Mouse (Mus musculus) MEL (cell line): ENCODE data around the gene Smpd3. TPM values are rescaled to one million over a fixed set of nuclear protein-coding genes. Genes with fewer than 3 reads are reported as not detected.

Experiments
- DNase-seq: peaks from one replicate; pipeline ENCODE4 v3.0.0; 2011; ENCODE audit warnings: low read depth, low spot score
- H3K27ac ChIP-seq: 2 replicates; pipeline ENCODE4 v1.5.1; 2012; ENCODE audit warnings: low read depth, mild to moderate bottlenecking, control low read depth, low read length, moderate library complexity; ENCODE audit not compliant: control insufficient read depth
- H3K27me3 ChIP-seq, 2 experiments: fragments of 150-350 bp in 1 of 2; sonication (generic) in 1 of 2; 2 replicates each; pipeline ENCODE4 v1.6.1; 2012; ENCODE audit warnings: low read length in 2 of 2, mild to moderate bottlenecking in 2 of 2, improper control_type of control experiment in 1 of 2, moderate library complexity in 1 of 2; ENCODE audit not compliant: insufficient read depth in 2 of 2, control insufficient read depth in 1 of 2
- H3K36me3 ChIP-seq, 2 experiments: 2 replicates each; pipeline ENCODE4 v1.6.1; 2012 to 2014; ENCODE audit warnings: low read length in 2 of 2, improper control_type of control experiment in 1 of 2, inconsistent platforms in 1 of 2, mild to moderate bottlenecking in 1 of 2; ENCODE audit not compliant: insufficient read depth in 2 of 2, control insufficient read depth in 1 of 2
- H3K4me1 ChIP-seq, 2 experiments: fragments of 150-350 bp in 1 of 2; sonication (generic) in 1 of 2; 2 replicates each; pipeline ENCODE4 v1.6.1; 2012; ENCODE audit warnings: low read length in 2 of 2, improper control_type of control experiment in 1 of 2, mild to moderate bottlenecking in 1 of 2; ENCODE audit not compliant: insufficient read depth in 2 of 2, control insufficient read depth in 1 of 2
- H3K4me3 ChIP-seq, 2 experiments: fragments of 150-350 bp in 1 of 2; sonication (generic) in 1 of 2; 2 replicates each; pipeline ENCODE4 v1.5.1; 2012; ENCODE audit warnings: low read depth in 2 of 2, low read length in 2 of 2, mild to moderate bottlenecking in 2 of 2, moderate library complexity in 2 of 2, control low read depth in 1 of 2, improper control_type of control experiment in 1 of 2; ENCODE audit not compliant: control insufficient read depth in 1 of 2, insufficient read depth in 1 of 2
- H3K79me2 ChIP-seq: 2 replicates; pipeline ENCODE4 v1.6.1; 2012; ENCODE audit warnings: mild to moderate bottlenecking, low read length, moderate library complexity; ENCODE audit not compliant: control insufficient read depth, poor library complexity, insufficient read depth
- H3K9ac ChIP-seq: 2 replicates; pipeline ENCODE4 v1.6.1; 2012; ENCODE audit warnings: low read depth, mild to moderate bottlenecking, control low read depth, low read length, moderate library complexity; ENCODE audit not compliant: control insufficient read depth, poor library complexity, severe bottlenecking
- H3K9me3 ChIP-seq: fragments of 150-350 bp; sonication (generic); replicated peaks from 2 replicates; pipeline ENCODE4 v1.6.1; 2012; ENCODE audit warnings: mild to moderate bottlenecking, low read length, improper control_type of control experiment, moderate library complexity; ENCODE audit not compliant: insufficient read depth
- BHLHE40 ChIP-seq: IDR thresholded peaks from 2 replicates; pipeline ENCODE4 v1.6.1; 2012; ENCODE audit warnings: low read depth, mild to moderate bottlenecking, inconsistent platforms, low read length, improper control_type of control experiment, borderline replicate concordance
- CHD1 ChIP-seq: IDR thresholded peaks from 2 replicates; pipeline ENCODE4 v1.6.1; 2012; ENCODE audit warnings: low read depth, mild to moderate bottlenecking, inconsistent platforms, low read length, improper control_type of control experiment
- E2F4 ChIP-seq: IDR thresholded peaks from 2 replicates; pipeline ENCODE4 v1.6.1; 2011; ENCODE audit warnings: low read depth, low read length, improper control_type of control experiment, borderline replicate concordance
- EP300 ChIP-seq, 2 experiments: IDR thresholded peaks; 2 replicates each; pipeline ENCODE4 v1.6.1; 2011; ENCODE audit warnings: improper control_type of control experiment in 2 of 2, low read length in 2 of 2, low read depth in 1 of 2, mild to moderate bottlenecking in 1 of 2
- GABPA ChIP-seq: IDR thresholded peaks from 2 replicates; pipeline ENCODE4 v1.6.1; 2012; ENCODE audit warnings: low read depth, mild to moderate bottlenecking, inconsistent platforms, low read length, improper control_type of control experiment, moderate library complexity
- HCFC1 ChIP-seq: IDR thresholded peaks from 2 replicates; pipeline ENCODE4 v1.6.1; 2012; ENCODE audit warnings: low read depth, mild to moderate bottlenecking, inconsistent platforms, low read length, improper control_type of control experiment, moderate library complexity
- JUND ChIP-seq: IDR thresholded peaks from 2 replicates; pipeline ENCODE4 v1.6.1; 2011; ENCODE audit warnings: low read depth, mild to moderate bottlenecking, improper control_type of control experiment, low read length
- KAT2A ChIP-seq: conservative IDR thresholded peaks from 2 replicates; pipeline ENCODE4 v1.6.1; 2012; ENCODE audit warnings: low read depth, low read length, improper control_type of control experiment, inconsistent platforms
- MAFK ChIP-seq: IDR thresholded peaks from 2 replicates; pipeline ENCODE4 v1.6.1; 2011; ENCODE audit warnings: low read depth, mild to moderate bottlenecking, low read length, improper control_type of control experiment, borderline replicate concordance
- MAX ChIP-seq: IDR thresholded peaks from 2 replicates; pipeline ENCODE4 v1.6.1; 2011; ENCODE audit warnings: low read length, improper control_type of control experiment
- MAZ ChIP-seq: IDR thresholded peaks from 2 replicates; pipeline ENCODE4 v1.6.1; 2012; ENCODE audit warnings: low read depth, mild to moderate bottlenecking, inconsistent platforms, low read length, improper control_type of control experiment
- MYB ChIP-seq: IDR thresholded peaks from 2 replicates; pipeline ENCODE4 v1.6.1; 2011; ENCODE audit warnings: mild to moderate bottlenecking, low read depth, low read length, improper control_type of control experiment
- MYC ChIP-seq: IDR thresholded peaks from 2 replicates; pipeline ENCODE4 v1.6.1; 2011; ENCODE audit warnings: low read depth, mild to moderate bottlenecking, low read length, improper control_type of control experiment, moderate library complexity
- NELFE ChIP-seq: IDR thresholded peaks from 2 replicates; pipeline ENCODE4 v1.6.1; 2011; ENCODE audit warnings: low read depth, low read length, improper control_type of control experiment
- NRF1 ChIP-seq: IDR thresholded peaks from 2 replicates; pipeline ENCODE4 v1.6.1; 2014; ENCODE audit warnings: low read depth, mild to moderate bottlenecking, inconsistent platforms, low read length, improper control_type of control experiment, moderate library complexity; ENCODE audit not compliant: poor library complexity, insufficient read depth, severe bottlenecking
- POLR2A ChIP-seq, 2 experiments: IDR thresholded peaks; 2 replicates each; pipeline ENCODE4 v1.6.1; 2011 to 2012; ENCODE audit warnings: low read length in 2 of 2, mild to moderate bottlenecking in 2 of 2, control low read depth in 1 of 2, improper control_type of control experiment in 1 of 2, low read depth in 1 of 2, moderate library complexity in 1 of 2; ENCODE audit not compliant: control insufficient read depth in 1 of 2, insufficient read depth in 1 of 2, poor library complexity in 1 of 2
- POLR2AphosphoS2 ChIP-seq: IDR thresholded peaks from 2 replicates; pipeline ENCODE4 v1.6.1; 2011; ENCODE audit warnings: low read length, improper control_type of control experiment
- SIN3A ChIP-seq: IDR thresholded peaks from 2 replicates; pipeline ENCODE4 v1.6.1; 2012; ENCODE audit warnings: low read length, improper control_type of control experiment, inconsistent platforms
- TBP ChIP-seq: IDR thresholded peaks from 2 replicates; pipeline ENCODE4 v1.8.0; 2011; ENCODE audit warnings: low read depth, low read length, improper control_type of control experiment
- TCF12 ChIP-seq: IDR thresholded peaks from 2 replicates; pipeline ENCODE4 v1.6.1; 2014; ENCODE audit warnings: low read depth, mild to moderate bottlenecking, inconsistent platforms, low read length, improper control_type of control experiment, moderate library complexity
- UBTF ChIP-seq: IDR thresholded peaks from 2 replicates; pipeline ENCODE4 v1.6.1; 2012; ENCODE audit warnings: low read depth, mild to moderate bottlenecking, inconsistent platforms, low read length, improper control_type of control experiment, moderate library complexity, borderline replicate concordance; ENCODE audit not compliant: insufficient read depth
- USF2 ChIP-seq, 2 experiments: IDR thresholded peaks; 2 replicates each; pipeline ENCODE4 v1.6.1; 2011 to 2012; ENCODE audit warnings: improper control_type of control experiment in 2 of 2, low read length in 2 of 2, borderline replicate concordance in 1 of 2, inconsistent platforms in 1 of 2, low read depth in 1 of 2, mild to moderate bottlenecking in 1 of 2; ENCODE audit not compliant: insufficient read depth in 1 of 2
- ZKSCAN1 ChIP-seq: IDR thresholded peaks from 2 replicates; pipeline ENCODE4 v1.6.1; 2012; ENCODE audit warnings: low read depth, mild to moderate bottlenecking, inconsistent platforms, low read length, improper control_type of control experiment, moderate library complexity
- ZMIZ1 ChIP-seq: IDR thresholded peaks from 2 replicates; pipeline ENCODE4 v1.6.1; 2012; ENCODE audit warnings: low read depth, mild to moderate bottlenecking, inconsistent platforms, low read length, improper control_type of control experiment, moderate library complexity
- ZNF384 ChIP-seq: IDR thresholded peaks from 2 replicates; pipeline ENCODE4 v1.6.1; 2012; ENCODE audit warnings: low read depth, mild to moderate bottlenecking, inconsistent platforms, low read length, improper control_type of control experiment
- polyA plus RNA-seq, 2 experiments: library from polyadenylated mRNA; stranded (reverse) in 1 of 2; unstranded in 1 of 2; fragments of >175 nt in 1 of 2; fragments of >200 nt in 1 of 2; gene quantifications; 2 replicates each; pipeline versions ENCODE4 v1.2.1 to v1.2.4; 2012; ENCODE audit warnings: low replicate concordance in 2 of 2, low read depth in 1 of 2; ENCODE audit not compliant: insufficient read length in 2 of 2, insufficient read depth in 1 of 2, missing spikeins in 1 of 2
- total RNA-seq: library from RNA; depleted of rRNA; stranded (reverse); fragments of 300-350 nt; gene quantifications from 2 replicates; pipeline ENCODE4 v1.2.3, GENCODE M21; 2012

Smpd3 gene
- total and polyA plus RNA-seq, 3 experiments, result 0.04 to 0.08 TPM; not detected in 1

DNA sequence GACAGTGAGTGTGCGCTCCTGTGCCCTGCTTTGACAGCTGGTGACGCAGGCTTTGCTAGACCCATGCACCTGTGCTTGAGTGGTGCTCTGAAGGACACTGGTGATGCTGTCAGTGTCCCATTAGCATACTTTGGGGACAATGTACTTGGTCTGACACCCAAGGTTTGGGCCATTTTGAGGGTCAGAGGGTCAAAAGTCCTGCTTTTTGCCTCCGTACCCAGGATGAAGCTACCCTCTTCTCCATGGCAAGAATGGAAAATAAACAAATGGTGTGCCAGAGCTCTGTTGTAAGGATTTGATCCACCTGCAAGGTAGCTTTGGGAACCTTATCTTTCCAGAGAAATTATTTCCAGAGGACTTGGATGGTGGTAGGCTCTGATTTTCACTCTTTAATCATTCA, 32.5 kb downstream of the Smpd3 start:
- TF ChIP-seq POLR2AphosphoS2 (no peak), CHD1 (no peak), TBP (no peak), ZMIZ1 (no peak), SIN3A (no peak), POLR2A (IDR thresholded peaks at IDR 0.05; ENCODE audit: control insufficient read depth in 1 of 2, insufficient read depth in 1 of 2, low read depth in 1 of 2, low read length in 2 of 2, poor library complexity in 1 of 2) (no peak), JUND (no peak), MYC (no peak), TCF12 (no peak), HCFC1 (no peak), KAT2A (no peak), NRF1 (no peak), ZKSCAN1 (no peak), MAX (no peak), E2F4 (no peak), UBTF (no peak), ZNF384 (no peak), MYB (no peak), MAZ (no peak), GABPA (no peak)
- H3K9me3 ChIP-seq, result no peaks in the 10 kb centered on the region
- H3K36me3 ChIP-seq, result no peaks in the 10 kb centered on the region
- no peak overlapping the region for H3K27ac ChIP-seq
- no peak overlapping the region for H3K9ac ChIP-seq
- no peak for DNase-seq
- H3K4me1 ChIP-seq, result peaks cover 0 to 7% of the 10 kb centered on the region in 2 experiments; a peak in 1 of 4 replicates
- peaks cover 0 to 3% of the 10 kb centered on the region in 2 experiments; a peak in 3 of 4 replicates for H3K27me3 ChIP-seq
- H3K79me2 ChIP-seq, result no peaks in the 10 kb centered on the region
- no peak overlapping the region for H3K4me3 ChIP-seq

DNA sequence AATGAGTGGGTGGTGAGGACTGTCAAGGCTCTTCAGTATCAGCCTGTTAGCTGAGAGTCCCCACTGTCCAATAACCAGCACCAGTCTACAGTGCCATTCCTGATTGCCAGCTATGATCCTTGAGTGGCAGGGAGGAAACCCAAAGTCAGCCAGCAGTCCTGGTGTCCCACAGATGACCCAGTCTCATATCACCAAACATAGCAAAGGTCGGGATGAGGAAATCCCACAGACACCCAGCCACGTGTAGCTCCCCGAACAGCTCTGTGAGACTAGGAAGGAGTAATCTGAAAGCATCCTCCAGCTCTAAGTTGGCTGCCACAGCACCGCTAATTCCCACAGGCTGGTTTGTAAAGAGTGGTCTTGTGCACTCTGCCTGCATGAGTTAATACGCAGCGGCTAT, 33.5 kb downstream of the Smpd3 start:
- no peak for DNase-seq
- no peaks in the 10 kb centered on the region for H3K36me3 ChIP-seq
- no peak overlapping the region for H3K27ac ChIP-seq
- no peaks in the 10 kb centered on the region for H3K79me2 ChIP-seq
- peaks cover 0 to 7% of the 10 kb centered on the region in 2 experiments; a peak in 1 of 4 replicates for H3K4me1 ChIP-seq
- peaks cover 1 to 4% of the 10 kb centered on the region in 2 experiments; a peak in 3 of 4 replicates for H3K27me3 ChIP-seq
- no peak overlapping the region for H3K4me3 ChIP-seq
- TF ChIP-seq USF2 (IDR thresholded peaks at IDR 0.05; ENCODE audit: borderline replicate concordance in 1 of 2, insufficient read depth in 1 of 2, low read depth in 1 of 2, low read length in 2 of 2), result no peak
- TF ChIP-seq EP300 (IDR thresholded peaks at IDR 0.05; ENCODE audit: low read depth in 1 of 2, low read length in 2 of 2), result no peak
- TF ChIP-seq MAX, result no peak
- no peak for TF ChIP-seq BHLHE40
- no peak for TF ChIP-seq UBTF
- TF ChIP-seq GABPA, result no peak
- TF ChIP-seq MAFK, result no peak
- TF ChIP-seq NELFE, result no peak
- H3K9me3 ChIP-seq, result no peaks in the 10 kb centered on the region
- no peak overlapping the region for H3K9ac ChIP-seq
